Mouse (Mus musculus) right cerebral cortex, adult 2 months (tissue): ENCODE measurements around the gene Arhgap31.

Experiments
- DNase-seq, 2 experiments: peaks; one replicate each; pipeline ENCODE4 v3.0.0; 2021 to 2022; ENCODE audit warnings: low spot score in 2 of 2

The Arhgap31 gene

GRCm38 (mm10) chr16:38651306-38651705 is 61.8 kb downstream of the Arhgap31 start:
- DNase-seq = no peak

- DNase-seq = no peak
These were observed 63.6 kb downstream of the Arhgap31 start for GRCm38 (mm10) chr16:38649431-38649827.

- no peak for DNase-seq
These were observed 64.2 kb downstream of the Arhgap31 start for GRCm38 (mm10) chr16:38648783-38649430.

GRCm38 (mm10) chr16:38648155-38648554 is 64.9 kb downstream of the Arhgap31 start:
- no peak for DNase-seq

GRCm38 (mm10) chr16:38644455-38644854 is 68.6 kb downstream of the Arhgap31 start:
- DNase-seq = no peak

- DNase-seq = no peak
These were observed 76.0 kb downstream of the Arhgap31 start for GRCm38 (mm10) chr16:38637085-38637484.

- DNase-seq = no peak
These were observed 76.4 kb downstream of the Arhgap31 start for GRCm38 (mm10) chr16:38636682-38637081.

- DNase-seq = no peak
These were observed 77.2 kb downstream of the Arhgap31 start for GRCm38 (mm10) chr16:38635833-38636390.

- peak; percentile 36 to 46 for DNase-seq
These were observed 80.9 kb downstream of the Arhgap31 start for GRCm38 (mm10) chr16:38632147-38632546.

- no peak for DNase-seq
These were observed 87.2 kb downstream of the Arhgap31 start for GRCm38 (mm10) chr16:38625811-38626369.

- DNase-seq = no peak
These were observed 87.7 kb downstream of the Arhgap31 start for GRCm38 (mm10) chr16:38625411-38625810.

GRCm38 (mm10) chr16:38624303-38624702 is 88.8 kb downstream of the Arhgap31 start:
- DNase-seq = no peak

GRCm38 (mm10) chr16:38622283-38622682 is 90.8 kb downstream of the Arhgap31 start:
- DNase-seq = no peak

- no peak for DNase-seq
These were observed 92.2 kb downstream of the Arhgap31 start for GRCm38 (mm10) chr16:38620696-38621450.

GRCm38 (mm10) chr16:38619054-38619453 is 94.0 kb downstream of the Arhgap31 start:
- peak; percentile 83 to 87 for DNase-seq

GRCm38 (mm10) chr16:38617977-38618376 is 95.1 kb downstream of the Arhgap31 start:
- no peak for DNase-seq

- no peak for DNase-seq
These were observed 99.4 kb downstream of the Arhgap31 start for GRCm38 (mm10) chr16:38613646-38614045.

- DNase-seq = no peak
These were observed 100.4 kb downstream of the Arhgap31 start for GRCm38 (mm10) chr16:38612646-38613045.

GRCm38 (mm10) chr16:38609092-38609491 is 104.0 kb downstream of the Arhgap31 start:
- DNase-seq = no peak

GRCm38 (mm10) chr16:38608687-38609086 is 104.4 kb downstream of the Arhgap31 start:
- no peak for DNase-seq

GRCm38 (mm10) chr16:38606509-38606908 is 106.6 kb downstream of the Arhgap31 start:
- DNase-seq = no peak

- peak in 1 of 2 experiments; percentile 24 for DNase-seq
These were observed 109.9 kb downstream of the Arhgap31 start for GRCm38 (mm10) chr16:38602989-38603804.
